Comparison of ENCODE assay signal across 8 mouse cellular contexts in genomic region chr17:32349037-32349732, GRCm38 (mm10). TPM values are rescaled to one million over a fixed set of nuclear protein-coding genes. Genes with fewer than 3 reads are reported as not detected.
DNase-seq lines count a peak whose midpoint lies in the region; ATAC-seq and TF ChIP-seq lines count a peak whose summit lies in the region.

No protein-coding gene starts in this region.

- H3K27ac ChIP-seq in forebrain, embryonic 14.5 days (ENCODE audit: low read depth, low read length) = no peak overlapping the region
- no peak overlapping the region for H3K27ac ChIP-seq in intestine, embryonic 14.5 days (ENCODE audit: low read depth)
- H3K27ac ChIP-seq in neural tube, embryonic 14.5 days (ENCODE audit: low read depth, low read length) = peak overlapping the region; percentile 87; the same call in 1 of the 2 replicates

- no peak for TF ChIP-seq POLR2A in lung, adult 2 months (IDR thresholded peaks at IDR 0.05; ENCODE audit: borderline replicate concordance, extremely low read depth, low read depth, low read length)

- peaks cover 3% of the 10 kb centered on the region; the same call in 1 of the 2 replicates for H3K4me1 ChIP-seq in forebrain, embryonic 14.5 days (ENCODE audit: control insufficient read depth, insufficient read depth, low read length)
- H3K4me1 ChIP-seq in intestine, embryonic 14.5 days (replicated peaks; ENCODE audit: control insufficient read depth, insufficient read depth, low read length) = peaks cover 10% of the 10 kb centered on the region
- peaks cover 12% of the 10 kb centered on the region; the same call in 1 of the 2 replicates for H3K4me1 ChIP-seq in lung, adult 2 months (ENCODE audit: control insufficient read depth, insufficient read depth, low read length)
- H3K4me1 ChIP-seq in neural tube, embryonic 14.5 days (ENCODE audit: control insufficient read depth, insufficient read depth, low read length) = peaks cover 21% of the 10 kb centered on the region

- WGBS in forebrain, embryonic 14.5 days = 14% methylated on average over 4 of the region's 4 CpGs
- 6% methylated on average over 4 of the region's 4 CpGs for WGBS in intestine, embryonic 14.5 days
- 5% methylated on average over 4 of the region's 4 CpGs for WGBS in lung, adult 2 months
- WGBS in neural tube, embryonic 14.5 days = 14% methylated on average over 4 of the region's 4 CpGs

- TF ChIP-seq CTCF in lung, adult 2 months (IDR thresholded peaks at IDR 0.05; ENCODE audit: insufficient read depth, low read length) = peak; percentile 79

- DNase-seq in layer of hippocampus, adult 11-12 months (ENCODE audit: low spot score) = peak; percentile 52
- no peak for DNase-seq in layer of hippocampus, postnatal 10 days (ENCODE audit: low spot score in 2 of 2)
- peak; percentile 50 for DNase-seq in c-Kit-negative CD71-positive TER-119-positive erythroid progenitor cells, embryonic 14.5 days (ENCODE audit: low read depth, low spot score)
- peak; percentile 73 for DNase-seq in forebrain, embryonic 14.5 days (ENCODE audit: low spot score)
- peak; percentile 81 for DNase-seq in intestine, embryonic 14.5 days (ENCODE audit: low spot score)
- peak; percentile 53 for DNase-seq in lung, adult 2 months
- no peak for DNase-seq in gastrocnemius, postnatal 25 days

- H3K9ac ChIP-seq in forebrain, embryonic 14.5 days (ENCODE audit: low read length) = peak overlapping the region; percentile 81
- H3K9ac ChIP-seq in intestine, embryonic 14.5 days (ENCODE audit: low read length) = peak overlapping the region; percentile 68
- H3K9ac ChIP-seq in neural tube, embryonic 14.5 days (replicated peaks; ENCODE audit: low read depth, low read length) = peak overlapping the region; percentile 85

- peaks cover 25% of the 10 kb centered on the region for H3K36me3 ChIP-seq in forebrain, embryonic 14.5 days (ENCODE audit: control insufficient read depth, insufficient read depth, low read length)
- H3K36me3 ChIP-seq in intestine, embryonic 14.5 days (ENCODE audit: control insufficient read depth, insufficient read depth, low read length) = peaks cover 22% of the 10 kb centered on the region
- H3K36me3 ChIP-seq in neural tube, embryonic 14.5 days (ENCODE audit: control insufficient read depth, insufficient read depth, low read length) = 0 out of 2 replicates have a peak, but pooled peaks cover 5% of the 10 kb centered on the region

- H3K9me3 ChIP-seq in forebrain, embryonic 14.5 days (replicated peaks; ENCODE audit: control insufficient read depth, low read length) = no peaks in the 10 kb centered on the region
- H3K9me3 ChIP-seq in intestine, embryonic 14.5 days (ENCODE audit: control insufficient read depth, low read length) = no peaks in the 10 kb centered on the region
- no peaks in the 10 kb centered on the region for H3K9me3 ChIP-seq in neural tube, embryonic 14.5 days (ENCODE audit: control insufficient read depth, low read length)

- peak overlapping the region; percentile 75 for H3K4me2 ChIP-seq in forebrain, embryonic 14.5 days (ENCODE audit: low read length)
- H3K4me2 ChIP-seq in intestine, embryonic 14.5 days (ENCODE audit: low read length) = peak overlapping the region; percentile 71
- peak overlapping the region; percentile 84 for H3K4me2 ChIP-seq in neural tube, embryonic 14.5 days (ENCODE audit: low read depth, low read length)

- ATAC-seq in forebrain, embryonic 14.5 days = no peak
- ATAC-seq in intestine, embryonic 14.5 days (replicated peaks; ENCODE audit: low FRiP score, low TSS enrichment, low read depth) = no peak
- ATAC-seq in neural tube, embryonic 14.5 days (ENCODE audit: low read depth) = 0 out of 2 replicates have a peak, but pooled peaks have one; percentile 21

- H3K4me3 ChIP-seq in forebrain, embryonic 14.5 days (ENCODE audit: low read depth, low read length) = peak overlapping the region; percentile 75
- H3K4me3 ChIP-seq in intestine, embryonic 14.5 days (ENCODE audit: low read depth, low read length) = peak overlapping the region; percentile 96
- peak overlapping the region; percentile 68 for H3K4me3 ChIP-seq in lung, adult 2 months (replicated peaks; ENCODE audit: extremely low read depth, low read depth, low read length)
- peak overlapping the region; percentile 81 for H3K4me3 ChIP-seq in neural tube, embryonic 14.5 days (ENCODE audit: low read depth, low read length)

- H3K27me3 ChIP-seq in forebrain, embryonic 14.5 days (replicated peaks; ENCODE audit: control insufficient read depth, insufficient read depth, low read length) = no peaks in the 10 kb centered on the region
- H3K27me3 ChIP-seq in intestine, embryonic 14.5 days (replicated peaks; ENCODE audit: control insufficient read depth, insufficient read depth, low read length) = no peaks in the 10 kb centered on the region
- no peaks in the 10 kb centered on the region for H3K27me3 ChIP-seq in neural tube, embryonic 14.5 days (ENCODE audit: control insufficient read depth, insufficient read depth, low read length)

RNA-seq across cellular contexts. Expression of gene Akap8l, which starts 1.2 kb away (rescaled TPM):
- total RNA-seq in layer of hippocampus, postnatal 10 days (2021) = 100 to 1,000 TPM; 115 to 140 TPM
- polyA plus RNA-seq in forebrain, embryonic 14.5 days (2014; fragmentation: Nextera tagmentation; extraction: Ambion mirVana) = 66.6 and 82.4 TPM in 2 replicates
- 64.4 and 79.0 TPM in 2 replicates for polyA plus RNA-seq in intestine, embryonic 14.5 days (2014; fragmentation: Nextera tagmentation; extraction: Ambion mirVana)
- 137 and 149 TPM in 2 replicates for polyA plus RNA-seq in lung, adult 2 months (2012; rRNA removed)
- polyA plus RNA-seq in neural tube, embryonic 14.5 days (2014; fragmentation: Nextera tagmentation; extraction: Ambion mirVana) = 123 and 158 TPM in 2 replicates
- total RNA-seq in gastrocnemius, postnatal 25 days (2021) = 10 to 100 TPM; 26.0 to 33.3 TPM

RNA-seq across cellular contexts. Expression of gene Akap8, which starts 28.1 kb away (rescaled TPM):
- total RNA-seq in layer of hippocampus, postnatal 10 days (2021) = 100 to 1,000 TPM in 1 of 2 experiments, 10 to 100 TPM in 1; 88.7 to 112 TPM
- polyA plus RNA-seq in forebrain, embryonic 14.5 days (2014; fragmentation: Nextera tagmentation; extraction: Ambion mirVana) = 33.9 and 40.1 TPM in 2 replicates
- 51.8 and 57.2 TPM in 2 replicates for polyA plus RNA-seq in intestine, embryonic 14.5 days (2014; fragmentation: Nextera tagmentation; extraction: Ambion mirVana)
- 63.3 and 77.5 TPM in 2 replicates for polyA plus RNA-seq in lung, adult 2 months (2012; rRNA removed)
- 58.4 and 67.0 TPM in 2 replicates for polyA plus RNA-seq in neural tube, embryonic 14.5 days (2014; fragmentation: Nextera tagmentation; extraction: Ambion mirVana)
- total RNA-seq in gastrocnemius, postnatal 25 days (2021) = 10 to 100 TPM; 28.2 to 37.0 TPM

RNA-seq across cellular contexts. Expression of gene Wiz, which starts 40.1 kb away (rescaled TPM):
- total RNA-seq in layer of hippocampus, postnatal 10 days (2021) = 10 to 100 TPM; 84.1 to 92.5 TPM
- polyA plus RNA-seq in forebrain, embryonic 14.5 days (2014; fragmentation: Nextera tagmentation; extraction: Ambion mirVana) = 29.2 and 35.6 TPM in 2 replicates
- 30.8 and 32.3 TPM in 2 replicates for polyA plus RNA-seq in intestine, embryonic 14.5 days (2014; fragmentation: Nextera tagmentation; extraction: Ambion mirVana)
- 40.0 and 42.0 TPM in 2 replicates for polyA plus RNA-seq in lung, adult 2 months (2012; rRNA removed)
- polyA plus RNA-seq in neural tube, embryonic 14.5 days (2014; fragmentation: Nextera tagmentation; extraction: Ambion mirVana) = 46.2 and 46.8 TPM in 2 replicates
- total RNA-seq in gastrocnemius, postnatal 25 days (2021) = 10 to 100 TPM; 10.9 TPM

RNA-seq across cellular contexts. Expression of gene Rasal3, which starts 54.2 kb away (rescaled TPM):
- total RNA-seq in layer of hippocampus, postnatal 10 days (2021) = 1 to 10 TPM; 3.2 to 3.6 TPM
- polyA plus RNA-seq in forebrain, embryonic 14.5 days (2014; fragmentation: Nextera tagmentation; extraction: Ambion mirVana) = 0.52 and 1.2 TPM in 2 replicates
- 2.1 and 2.2 TPM in 2 replicates for polyA plus RNA-seq in intestine, embryonic 14.5 days (2014; fragmentation: Nextera tagmentation; extraction: Ambion mirVana)
- polyA plus RNA-seq in lung, adult 2 months (2012; rRNA removed) = 13.3 and 17.4 TPM in 2 replicates
- polyA plus RNA-seq in neural tube, embryonic 14.5 days (2014; fragmentation: Nextera tagmentation; extraction: Ambion mirVana) = 0.41 and 0.42 TPM in 2 replicates
- under 1 TPM in 1 of 2 experiments, not detected in 1; 0.27 TPM for total RNA-seq in gastrocnemius, postnatal 25 days (2021)

Comparison
In these comparisons a context has a peak if more than half of its experiments do, and no peak if none do; other contexts are left out.
1. DNase-seq: peak in layer of hippocampus, adult 11-12 months (single experiment), c-Kit-negative CD71-positive TER-119-positive erythroid progenitor cells, embryonic 14.5 days (single experiment), forebrain, embryonic 14.5 days (single experiment), intestine, embryonic 14.5 days (single experiment) and lung, adult 2 months (single experiment); none in layer of hippocampus, postnatal 10 days (0 of 2) and gastrocnemius, postnatal 25 days (single experiment).
2. Peak in every context shown above with its lines, with median percentiles within 50 percentile points of each other: H3K4me2 ChIP-seq, H3K4me3 ChIP-seq and H3K9ac ChIP-seq.